Mouse (Mus musculus) embryonic facial prominence, embryonic 11.5 days (tissue): Measurements from ENCODE around the gene Ube2j1. TPM values are rescaled to one million over a fixed set of nuclear protein-coding genes. Genes with fewer than 3 reads are reported as not detected.

ENCODE experiments used
- ATAC-seq: fragments of 200-750 bp; cut with Nextera tagmentation; replicated peaks from 2 replicates; pipeline ENCODE4 v1.8.0; 2017; ENCODE audit warnings: low read depth; ENCODE audit not compliant: insufficient number of reproducible peaks, low FRiP score, low TSS enrichment
- DNase-seq: peaks from one replicate; pipeline ENCODE4 v3.0.0-alpha.2; 2015; ENCODE audit warnings: low spot score
- H3K27ac ChIP-seq: fragments of 300-500 bp; sonication (generic); replicated peaks from 2 replicates; pipeline ENCODE4 v1.5.1; 2014; ENCODE audit warnings: mild to moderate bottlenecking, low read depth, low read length, control low read depth
- H3K27me3 ChIP-seq: fragments of 300-500 bp; sonication (generic); 2 replicates; pipeline ENCODE4 v1.6.1; 2014; ENCODE audit warnings: mild to moderate bottlenecking, low read length, moderate library complexity, mixed read lengths; ENCODE audit not compliant: control insufficient read depth, insufficient read depth
- H3K36me3 ChIP-seq: fragments of 300-500 bp; sonication (generic); replicated peaks from 2 replicates; pipeline ENCODE4 v1.6.1; 2014; ENCODE audit warnings: low read depth, mild to moderate bottlenecking, low read length, moderate library complexity, mixed read lengths; ENCODE audit not compliant: control insufficient read depth, insufficient read depth
- H3K4me1 ChIP-seq: fragments of 300-500 bp; sonication (generic); 2 replicates; pipeline ENCODE4 v1.6.1; 2014; ENCODE audit warnings: low read length, mixed read lengths; ENCODE audit not compliant: control insufficient read depth, insufficient read depth
- H3K4me2 ChIP-seq: fragments of 300-500 bp; sonication (generic); 2 replicates; pipeline ENCODE4 v1.6.1; 2014; ENCODE audit warnings: low read depth, mild to moderate bottlenecking, control low read depth, low read length, moderate library complexity
- H3K4me3 ChIP-seq: fragments of 300-500 bp; sonication (generic); 2 replicates; pipeline ENCODE4 v1.5.1; 2014; ENCODE audit warnings: low read depth, low read length, control low read depth
- H3K9ac ChIP-seq: fragments of 300-500 bp; sonication (generic); replicated peaks from 2 replicates; pipeline ENCODE4 v1.6.1; 2014; ENCODE audit warnings: mild to moderate bottlenecking, control low read depth, low read length
- H3K9me3 ChIP-seq: fragments of 300-500 bp; sonication (generic); replicated peaks from 2 replicates; pipeline ENCODE4 v1.6.1; 2016; ENCODE audit warnings: mild to moderate bottlenecking, low read length, inconsistent platforms, mixed read lengths; ENCODE audit not compliant: control insufficient read depth
- WGBS: fragments of 180-500 bp; shearing (Covaris S2); extraction: QIAGEN DNeasy Blood & Tissue Kit; methylation state at CpG from one replicate; pipeline ENCODE4 v1.1.7; 2014; 5-methylcytosine and 5-hydroxymethylcytosine counted together
- polyA plus RNA-seq: library from polyadenylated mRNA; unstranded; fragments of >200 nt; fragmentation: Nextera tagmentation; extraction: Ambion mirVana; gene quantifications from 2 replicates; pipeline ENCODE4 v1.2.1, GENCODE M21; 2014

Gene Ube2j1
- polyA plus RNA-seq, 1 experiment from 2014 or later: 47.1 TPM

DNA sequence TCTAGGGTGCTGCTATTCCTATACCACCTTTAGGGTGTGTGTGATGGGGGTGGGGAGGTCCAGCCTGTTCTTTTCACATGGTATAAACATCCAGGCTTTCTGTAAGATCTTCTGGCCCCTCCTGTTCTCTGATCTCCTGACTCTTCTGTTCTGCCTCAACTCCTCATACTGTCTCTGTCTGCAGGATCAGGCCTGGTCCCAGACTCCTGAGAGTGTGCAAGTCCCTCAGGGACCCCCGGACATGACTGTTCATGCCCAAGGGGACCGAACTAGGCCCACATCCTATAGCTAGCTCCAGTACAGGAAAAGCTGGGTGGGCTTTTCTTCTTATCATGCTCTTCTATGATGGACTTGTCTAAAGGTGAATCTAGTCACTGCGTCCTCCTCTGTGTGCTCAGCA is 36.1 kb downstream of the Ube2j1 start:
- H3K4me2 ChIP-seq: no peak overlapping the region
- 90% methylated on average over 3 of the region's 3 CpGs for WGBS
- no peak for DNase-seq
- H3K27ac ChIP-seq: no peak overlapping the region
- H3K9ac ChIP-seq: no peak overlapping the region
- no peaks in the 10 kb centered on the region for H3K4me1 ChIP-seq
- no peak overlapping the region for H3K4me3 ChIP-seq
- H3K27me3 ChIP-seq: no peaks in the 10 kb centered on the region
- H3K9me3 ChIP-seq: no peaks in the 10 kb centered on the region
- ATAC-seq: no peak
- H3K36me3 ChIP-seq: no peaks in the 10 kb centered on the region

GRCm38 (mm10) chr4:33067826-33068225 is 36.6 kb downstream of the Ube2j1 start:
- 93% methylated on average over 6 of the region's 6 CpGs for WGBS
- no peak for ATAC-seq
- Histone ChIP-seq H3K9me3 (no peaks in the 10 kb centered on the region), H3K36me3 (no peaks in the 10 kb centered on the region), H3K9ac (no peak overlapping the region), H3K27ac (no peak overlapping the region), H3K27me3 (no peaks in the 10 kb centered on the region), H3K4me1 (no peaks in the 10 kb centered on the region), H3K4me2 (no peak overlapping the region), H3K4me3 (no peak overlapping the region)
- no peak for DNase-seq

DNA sequence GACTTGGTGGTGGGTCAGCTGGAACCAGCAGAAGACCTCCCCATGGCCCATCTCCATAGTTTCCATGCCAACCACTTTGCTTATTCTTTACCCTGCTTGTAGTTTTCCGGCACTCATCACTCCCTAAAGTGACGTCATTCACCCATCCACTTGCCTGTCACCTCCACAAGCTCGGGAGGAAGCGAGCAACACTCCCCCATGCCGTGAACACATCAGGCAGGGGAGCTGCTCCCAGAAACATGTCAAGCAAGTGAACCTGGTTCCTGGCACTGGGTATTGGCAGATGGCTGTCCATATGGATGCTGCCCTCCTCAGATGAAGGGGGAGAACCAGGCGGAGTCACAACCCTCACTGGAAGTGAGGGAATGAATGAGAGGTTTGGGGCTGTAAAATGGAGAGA is 37.7 kb downstream of the Ube2j1 start:
- H3K9ac ChIP-seq: no peak overlapping the region
- H3K9me3 ChIP-seq: no peaks in the 10 kb centered on the region
- no peaks in the 10 kb centered on the region for H3K27me3 ChIP-seq
- no peak overlapping the region for H3K4me2 ChIP-seq
- WGBS: 80% methylated on average over 6 of the region's 6 CpGs
- ATAC-seq: no peak
- H3K4me1 ChIP-seq: no peaks in the 10 kb centered on the region
- H3K36me3 ChIP-seq: no peaks in the 10 kb centered on the region
- H3K27ac ChIP-seq: no peak overlapping the region
- no peak overlapping the region for H3K4me3 ChIP-seq
- DNase-seq: no peak

GRCm38 (mm10) chr4:33070326-33070725 is 39.1 kb downstream of the Ube2j1 start:
- H3K4me1 ChIP-seq: no peaks in the 10 kb centered on the region
- H3K27me3 ChIP-seq: no peaks in the 10 kb centered on the region
- H3K4me2 ChIP-seq: no peak overlapping the region
- no peak overlapping the region for H3K9ac ChIP-seq
- H3K36me3 ChIP-seq: no peaks in the 10 kb centered on the region
- whole genome bisulfite sequencing: 91% methylated on average over 6 of the region's 6 CpGs
- no peak for ATAC-seq
- no peak overlapping the region for H3K4me3 ChIP-seq
- no peak overlapping the region for H3K27ac ChIP-seq
- DNase-seq: no peak
- no peaks in the 10 kb centered on the region for H3K9me3 ChIP-seq

GRCm38 (mm10) chr4:33071337-33071736 is 40.1 kb downstream of the Ube2j1 start:
- Histone ChIP-seq H3K9me3 (no peaks in the 10 kb centered on the region), H3K27ac (no peak overlapping the region), H3K36me3 (no peaks in the 10 kb centered on the region), H3K27me3 (no peaks in the 10 kb centered on the region), H3K4me2 (no peak overlapping the region), H3K4me1 (no peaks in the 10 kb centered on the region), H3K4me3 (no peak overlapping the region), H3K9ac (no peak overlapping the region)
- DNase-seq (no peak), ATAC-seq (no peak)
- WGBS: 87% methylated on average over 6 of the region's 6 CpGs

GRCm38 (mm10) chr4:33072526-33073161 is 41.4 kb downstream of the Ube2j1 start:
- H3K27ac ChIP-seq: no peak overlapping the region
- no peak overlapping the region for H3K4me2 ChIP-seq
- H3K4me1 ChIP-seq: no peaks in the 10 kb centered on the region
- no peaks in the 10 kb centered on the region for H3K36me3 ChIP-seq
- H3K4me3 ChIP-seq: no peak overlapping the region
- 59% methylated on average over 11 of the region's 11 CpGs for WGBS
- DNase-seq: no peak
- no peak overlapping the region for H3K9ac ChIP-seq
- no peak for ATAC-seq
- H3K27me3 ChIP-seq: no peaks in the 10 kb centered on the region
- no peaks in the 10 kb centered on the region for H3K9me3 ChIP-seq

- Histone ChIP-seq H3K4me2 (no peak overlapping the region), H3K9me3 (no peaks in the 10 kb centered on the region), H3K27me3 (no peaks in the 10 kb centered on the region), H3K36me3 (no peaks in the 10 kb centered on the region), H3K9ac (no peak overlapping the region), H3K27ac (no peak overlapping the region), H3K4me1 (no peaks in the 10 kb centered on the region), H3K4me3 (no peak overlapping the region)
- ATAC-seq (no peak), DNase-seq (no peak)
- WGBS: 81% methylated on average over 4 of the region's 4 CpGs
Observed at GRCm38 (mm10) chr4:33074406-33074805, 43.2 kb downstream of the Ube2j1 start.

DNA sequence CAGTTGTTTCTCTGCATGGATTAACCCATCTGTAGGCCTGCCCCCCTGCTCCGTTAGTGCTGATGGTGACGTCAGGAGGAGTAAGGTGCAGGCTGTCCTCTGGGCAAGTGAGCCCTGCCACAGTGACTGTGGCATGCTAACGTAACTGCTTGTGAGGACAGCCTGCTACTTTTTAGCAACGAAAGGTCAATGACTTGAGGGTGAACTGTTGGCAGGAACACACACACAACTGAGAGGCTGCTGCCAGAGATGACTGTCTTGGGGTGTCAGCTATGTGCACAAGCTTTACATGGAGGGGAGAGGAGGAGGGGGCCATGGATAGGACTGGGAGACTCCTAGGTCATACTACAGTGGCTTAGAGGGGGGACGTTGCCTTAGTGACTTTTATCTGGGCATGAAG is 43.6 kb downstream of the Ube2j1 start:
- no peak for DNase-seq
- Histone ChIP-seq H3K36me3 (no peaks in the 10 kb centered on the region), H3K9me3 (no peaks in the 10 kb centered on the region), H3K4me3 (no peak overlapping the region), H3K9ac (no peak overlapping the region), H3K27ac (no peak overlapping the region), H3K4me1 (no peaks in the 10 kb centered on the region), H3K27me3 (no peaks in the 10 kb centered on the region), H3K4me2 (no peak overlapping the region)
- ATAC-seq: no peak
- WGBS: 80% methylated on average over 5 of the region's 5 CpGs
